Mouse (Mus musculus) activated CD4-positive, CD25-positive, alpha-beta regulatory T cell, adult 4 months (primary cell): ENCODE data around the gene Eci3. TPM values are rescaled to one million over a fixed set of nuclear protein-coding genes. Genes with fewer than 3 reads are reported as not detected.
A peak's percentile ranks its signal among the peaks of the same experiment; 100 is the strongest.

Source experiments
- ATAC-seq: one replicate; pipeline ENCODE4 v1.8.0; 2017
- polyA plus RNA-seq, 2 experiments: library from polyadenylated mRNA; unstranded; fragments of 100-300 nt; shearing (Covaris generic); gene quantifications; one replicate each; pipeline ENCODE4 v1.2.1; 2017

The Eci3 gene
- polyA plus RNA-seq, 2 experiments from 2014 or later, result 0.62 TPM; not detected in 1

GRCm38 (mm10) chr13:34924210-34924609 lies 39.4 kb downstream of the Eci3 start, which contains the start of the genes Fam217a and 4933417A18Rik:
Gene Fam217a (minus strand): TSS chr13:34924310.
Gene 4933417A18Rik (plus strand): TSS chr13:34924409.
- no peak for ATAC-seq

GRCm38 (mm10) chr13:34916520-34917167 lies 47.0 kb downstream of the Eci3 start:
- no peak for ATAC-seq

GRCm38 (mm10) chr13:34914614-34915013 lies 49.0 kb downstream of the Eci3 start:
- peak; percentile 72 for ATAC-seq

Other genes with a start within 250 kb of the Eci3 start
- gene Fam50b, start 229.0 kb downstream of the Eci3 start, polyA plus RNA-seq, result not detected
- 10 to 100 TPM; 56.8 to 90.8 TPM for gene Prpf4b, start 88.5 kb downstream of the Eci3 start, polyA plus RNA-seq
- not detected for gene Fam217a, start 39.5 kb downstream of the Eci3 start, polyA plus RNA-seq
- gene 4933417A18Rik, start 39.4 kb downstream of the Eci3 start, polyA plus RNA-seq, result not detected
- gene Eci2, start 63.3 kb upstream of the Eci3 start, polyA plus RNA-seq, result 100 to 1,000 TPM; 103 to 110 TPM